Mouse (Mus musculus) erythroid progenitor cell, adult 5-6 weeks (primary cell): ENCODE data around the gene Mpp2. TPM values are rescaled to one million over a fixed set of nuclear protein-coding genes. Genes with fewer than 3 reads are reported as not detected.

Source experiments
- ATAC-seq: replicated peaks from 2 replicates; pipeline ENCODE4 v1.8.0; 2016; ENCODE audit warnings: moderate number of reproducible peaks, mild to moderate bottlenecking, moderate TSS enrichment, inconsistent platforms; ENCODE audit not compliant: poor library complexity, low FRiP score, severe bottlenecking
- total RNA-seq, 2 experiments: library from RNA; stranded (forward) in 1 of 2; stranded (reverse) in 1 of 2; fragments of 150-400 nt in 1 of 2; fragments of 186-747, 209-891 nt in 1 of 2; gene quantifications; 2 replicates each; pipeline versions ENCODE4 v1.2.3 to v1.2.4; 2015 to 2017; ENCODE audit warnings: low replicate concordance in 2 of 2

Gene Mpp2
- total RNA-seq, 2 experiments from 2014 or later: 39.0 TPM

GRCm38 (mm10) chr11:102040646-102041045 lies 47.7 kb downstream of the Mpp2 start:
- no peak for ATAC-seq

DNA sequence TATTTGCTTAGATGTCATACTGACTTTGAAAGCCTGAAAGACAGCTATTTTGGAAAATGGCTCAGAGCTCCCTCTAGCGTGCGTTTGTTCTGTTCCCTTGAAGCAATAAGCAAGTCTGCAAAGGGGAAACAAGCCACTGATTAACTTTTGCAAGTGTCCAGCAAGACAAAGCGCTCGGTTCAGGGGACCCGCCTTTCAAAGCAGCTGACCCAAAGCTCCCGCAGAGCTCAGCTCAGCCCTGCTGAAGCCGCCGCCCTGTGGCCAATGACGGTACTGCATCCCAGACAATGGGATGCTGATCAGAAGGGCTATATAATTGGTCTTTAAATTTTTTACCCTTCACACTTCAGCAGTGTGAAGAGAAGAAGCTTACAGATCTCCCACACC lies 48.2 kb downstream of the Mpp2 start:
- peak; percentile 81 for ATAC-seq

DNA sequence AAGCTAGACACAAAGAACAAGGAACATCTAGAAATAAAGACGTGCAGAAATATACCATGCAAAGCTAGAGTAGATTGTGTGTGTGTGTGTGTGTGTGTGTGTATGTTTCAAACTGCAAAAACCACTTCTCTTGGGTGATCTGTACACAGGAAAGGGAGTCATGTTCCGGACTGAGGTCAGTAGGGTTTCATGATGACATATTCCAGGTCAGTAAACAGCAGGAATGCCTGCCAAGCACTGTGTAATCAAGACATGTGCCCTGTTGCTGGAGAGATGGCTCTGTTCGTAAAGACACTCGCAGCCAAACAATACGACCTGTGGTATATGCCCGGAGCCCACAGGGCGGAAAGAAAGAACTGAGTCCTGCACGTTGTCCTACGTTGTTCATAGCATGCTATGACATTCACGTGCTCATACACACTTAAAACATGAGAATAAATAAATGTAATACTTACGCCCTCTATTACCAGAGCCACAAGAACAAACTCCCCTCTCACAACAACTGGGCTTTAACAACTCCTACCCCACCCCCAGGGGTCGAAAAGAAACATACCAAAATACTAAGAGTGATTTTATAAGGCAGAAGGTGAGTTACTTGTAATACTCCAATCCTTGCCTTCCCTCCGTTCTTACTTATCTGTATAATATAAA lies 48.7 kb downstream of the Mpp2 start:
- no peak for ATAC-seq

GRCm38 (mm10) chr11:102037789-102038188 lies 50.5 kb downstream of the Mpp2 start:
- ATAC-seq: no peak

DNA sequence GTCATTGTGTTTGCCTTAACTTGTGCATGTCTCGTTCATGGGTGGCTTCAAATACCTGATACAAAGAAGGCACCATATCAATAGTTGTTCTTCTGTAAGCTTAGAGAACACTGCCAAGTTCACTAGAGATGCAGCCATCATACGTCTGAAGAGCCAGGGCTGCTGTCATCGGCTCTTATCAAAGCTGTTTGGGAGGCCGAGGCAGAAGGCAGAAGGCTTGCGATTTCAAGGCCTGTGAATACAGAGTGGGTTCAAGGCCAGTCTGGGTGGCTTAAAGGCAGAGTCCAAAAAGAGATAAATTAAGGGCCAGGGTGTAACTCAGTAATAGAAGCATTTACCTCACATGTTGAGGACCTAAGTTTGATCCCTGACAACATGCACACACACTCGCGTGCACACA lies 52.0 kb downstream of the Mpp2 start:
- no peak for ATAC-seq

DNA sequence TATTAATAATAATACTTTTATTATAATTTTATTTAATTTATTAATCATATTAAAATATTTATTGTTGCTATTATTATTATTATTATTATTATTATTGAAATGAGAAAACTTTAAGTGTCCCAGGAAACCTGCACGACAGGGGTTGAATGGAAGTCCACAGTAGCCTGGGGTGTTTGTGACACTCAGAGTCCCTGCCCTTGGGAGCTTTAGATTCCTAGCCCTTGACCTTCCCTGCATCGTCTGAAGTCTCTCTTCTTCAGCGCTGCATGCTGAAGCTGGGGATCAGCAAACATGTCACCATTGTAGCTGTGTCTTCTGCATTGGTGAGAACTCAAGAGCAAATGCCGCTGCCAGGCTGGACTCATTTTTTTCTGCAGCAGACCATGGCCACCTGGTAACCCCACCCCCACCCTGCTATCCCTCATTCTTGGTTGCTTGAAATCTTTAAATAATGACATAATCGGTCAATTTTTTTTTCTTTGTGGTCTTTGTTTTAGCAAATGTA lies 52.8 kb downstream of the Mpp2 start:
- ATAC-seq: no peak

GRCm38 (mm10) chr11:102034887-102035286 lies 53.4 kb downstream of the Mpp2 start:
- ATAC-seq: no peak

DNA sequence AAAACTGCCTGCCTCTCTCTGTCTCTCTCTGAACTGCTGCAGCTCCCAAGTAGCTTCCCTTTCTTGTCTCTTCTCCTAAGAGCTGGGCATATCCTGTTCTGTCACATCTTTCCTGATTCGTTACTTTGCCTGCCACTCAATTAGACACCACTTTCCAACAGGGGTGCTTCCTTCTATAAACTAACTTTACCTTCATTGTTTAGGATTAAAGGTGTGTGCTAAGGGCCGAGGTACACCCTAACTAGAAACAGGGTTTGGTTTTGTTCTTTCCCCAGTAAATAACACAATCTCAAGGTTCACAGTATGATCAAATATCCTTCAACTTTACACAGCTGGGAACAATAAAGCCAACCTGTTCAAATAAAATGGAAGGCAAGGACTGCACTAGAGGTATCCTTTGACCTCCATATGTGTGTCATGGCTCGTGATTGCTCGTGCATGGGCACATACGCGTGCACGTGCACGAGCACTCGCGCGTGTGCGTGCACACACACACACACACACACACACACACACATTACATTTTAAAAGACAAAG lies 55.2 kb downstream of the Mpp2 start:
- no peak for ATAC-seq

GRCm38 (mm10) chr11:102031149-102031548 lies 57.2 kb downstream of the Mpp2 start:
- ATAC-seq: no peak

- no peak for ATAC-seq
These were observed 58.3 kb downstream of the Mpp2 start for GRCm38 (mm10) chr11:102029966-102030365.

DNA sequence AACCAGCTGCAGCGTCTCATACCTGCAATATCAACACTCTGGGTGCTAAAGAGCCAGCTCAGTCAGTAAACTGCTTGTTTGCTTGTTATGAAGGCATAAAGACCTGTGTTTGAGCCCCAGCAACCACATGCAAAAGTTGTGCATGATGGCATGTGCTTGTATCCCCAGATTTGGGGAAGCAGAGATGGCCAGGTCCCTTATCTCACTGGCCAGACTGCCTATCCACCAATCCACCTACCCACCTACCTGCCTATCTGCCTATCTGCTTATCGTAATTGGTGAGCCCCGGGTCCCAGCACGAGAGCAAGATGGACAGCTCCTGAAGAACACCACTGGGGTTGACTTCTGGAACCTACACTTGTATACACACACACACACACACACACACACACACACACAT lies 59.0 kb downstream of the Mpp2 start:
- ATAC-seq: no peak

DNA sequence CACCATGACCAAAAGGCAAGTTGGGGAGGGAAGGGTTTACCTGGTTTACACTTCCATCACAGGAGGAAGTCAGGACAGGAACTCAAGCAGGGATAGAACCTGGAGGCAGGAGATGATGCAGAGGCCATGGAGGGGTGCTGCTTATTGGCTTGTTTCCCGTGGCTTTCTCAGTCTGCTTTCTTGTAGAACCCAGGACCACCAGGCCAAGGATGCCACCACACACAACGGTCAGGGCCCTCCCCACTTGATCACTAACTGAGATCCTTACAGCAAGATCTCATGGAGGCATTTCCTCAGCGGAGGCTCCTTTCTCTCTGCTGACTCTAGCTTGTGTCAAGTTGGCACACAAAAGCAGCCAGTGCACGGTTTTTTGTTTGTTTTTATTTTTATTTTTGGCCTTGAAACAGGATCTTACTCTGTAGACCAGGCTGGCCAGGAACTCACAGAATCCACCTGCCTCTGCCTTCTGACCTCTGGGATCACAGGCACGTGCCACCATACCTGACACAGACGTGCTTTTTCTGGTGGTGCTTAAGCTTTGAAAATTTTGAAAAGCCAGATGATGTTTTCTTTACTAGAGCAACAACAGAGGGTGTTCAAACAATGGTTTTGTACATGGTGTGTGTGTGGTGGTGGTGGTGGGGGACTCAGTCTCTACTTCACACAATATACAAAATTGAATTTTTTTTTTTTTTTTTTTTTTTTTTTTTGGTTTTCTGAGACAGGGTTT lies 60.1 kb downstream of the Mpp2 start, which contains the start of gene Mpp3:
Mpp3 (minus strand) TSS at position 375 of the 730 bp plus-strand sequence.
- ATAC-seq: no peak

GRCm38 (mm10) chr11:102027361-102028017 lies 60.8 kb downstream of the Mpp2 start:
- ATAC-seq: no peak

DNA sequence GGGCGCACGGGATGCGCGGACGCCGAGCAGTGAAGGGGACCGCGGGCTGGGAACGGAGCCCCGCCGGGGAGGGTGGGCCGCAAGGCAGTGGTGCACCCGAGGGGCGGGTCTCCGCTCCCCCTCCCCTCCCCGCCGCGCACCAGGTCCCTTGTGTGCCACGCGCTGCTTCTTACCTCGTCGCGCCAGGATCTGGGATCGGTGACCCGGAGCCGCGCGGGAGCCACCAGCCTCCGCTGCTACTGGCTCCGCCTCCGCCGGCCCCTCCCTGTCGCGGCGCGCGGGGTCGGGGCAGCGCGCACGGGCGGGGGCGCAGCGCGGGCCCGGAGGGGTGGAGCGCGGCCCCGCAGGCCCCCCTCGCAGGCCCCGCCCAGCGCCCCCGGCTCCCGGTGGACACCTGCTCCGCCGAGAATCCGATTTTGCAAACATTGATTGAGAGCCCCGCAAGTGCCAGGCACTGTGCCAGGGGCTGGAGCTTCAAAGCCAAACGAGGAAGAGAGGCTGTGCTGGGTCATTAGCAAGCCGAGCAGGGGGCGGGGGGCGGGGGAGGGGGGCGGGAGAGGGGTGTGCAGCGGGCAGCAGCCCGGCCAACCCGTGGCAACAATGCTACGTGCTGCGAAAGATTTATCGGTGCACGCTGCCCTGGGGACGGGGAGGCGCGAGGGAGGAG lies 61.5 kb downstream of the Mpp2 start:
- ATAC-seq: no peak

DNA sequence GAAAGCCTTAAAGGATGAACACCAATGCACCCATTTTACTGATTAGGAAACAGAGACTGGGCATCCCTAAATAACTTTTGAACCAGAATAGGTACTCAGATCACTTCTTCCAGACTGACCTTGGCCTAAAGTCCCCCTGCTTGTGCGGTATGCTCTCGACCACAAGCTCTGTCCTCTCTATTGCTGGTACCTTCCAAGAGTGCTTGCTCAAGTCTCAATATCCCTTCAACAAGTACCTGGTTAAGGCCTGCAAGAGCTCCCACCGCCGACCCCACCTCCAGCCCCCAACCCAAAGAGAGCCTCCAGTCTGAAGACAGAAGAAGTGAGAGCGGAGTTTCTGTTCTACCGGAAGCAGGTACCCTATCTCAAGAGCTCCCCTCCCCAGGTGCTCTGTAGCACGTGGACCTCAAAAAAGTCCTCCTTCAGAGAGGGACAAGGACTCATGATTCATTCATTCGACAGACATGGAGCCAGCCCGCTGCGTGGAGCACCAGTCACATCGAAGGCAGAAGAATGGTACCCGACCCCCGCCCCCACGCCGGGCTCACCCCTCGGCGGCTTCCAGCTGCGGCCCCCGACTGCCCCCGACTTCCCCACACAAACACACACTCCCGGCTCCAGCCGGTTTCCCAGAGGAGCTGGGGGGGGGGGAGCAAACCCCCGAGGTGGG lies 62.2 kb downstream of the Mpp2 start:
- ATAC-seq: no peak

- no peak for ATAC-seq
These were observed 63.0 kb downstream of the Mpp2 start for GRCm38 (mm10) chr11:102025354-102025753.

- ATAC-seq: no peak
These were observed 63.4 kb downstream of the Mpp2 start for GRCm38 (mm10) chr11:102024875-102025274.

DNA sequence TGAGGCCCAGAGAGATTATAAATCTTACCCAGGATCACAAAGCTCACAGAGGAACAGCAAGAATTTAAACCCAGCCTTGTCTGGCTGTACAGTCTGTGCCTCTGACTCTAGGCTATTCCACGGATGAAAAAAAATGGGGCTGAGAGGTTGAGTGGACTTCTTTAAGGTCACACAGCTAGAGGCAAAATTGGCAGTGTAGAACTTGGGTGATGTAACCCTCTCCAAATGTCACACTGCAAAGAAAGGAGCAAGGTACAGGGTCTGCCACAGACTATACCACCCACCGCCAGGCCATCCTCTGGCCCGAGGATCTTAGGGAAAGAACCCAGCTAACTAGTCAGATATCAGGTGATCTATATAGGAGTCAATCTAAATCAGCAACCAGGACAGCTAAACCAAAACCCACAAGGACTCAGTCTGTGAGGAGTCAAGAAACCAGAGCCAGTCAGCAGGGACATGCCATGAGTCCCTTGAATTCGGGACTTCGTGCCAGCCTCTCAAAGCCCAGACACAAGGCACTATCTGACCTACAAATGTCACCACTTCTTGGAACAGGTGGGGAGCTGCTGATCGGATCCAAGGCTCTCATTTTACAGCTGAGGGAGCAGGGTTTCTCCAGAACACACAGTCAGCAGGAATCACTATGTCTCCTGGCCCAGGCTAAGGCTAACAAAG lies 64.1 kb downstream of the Mpp2 start:
- ATAC-seq: no peak

DNA sequence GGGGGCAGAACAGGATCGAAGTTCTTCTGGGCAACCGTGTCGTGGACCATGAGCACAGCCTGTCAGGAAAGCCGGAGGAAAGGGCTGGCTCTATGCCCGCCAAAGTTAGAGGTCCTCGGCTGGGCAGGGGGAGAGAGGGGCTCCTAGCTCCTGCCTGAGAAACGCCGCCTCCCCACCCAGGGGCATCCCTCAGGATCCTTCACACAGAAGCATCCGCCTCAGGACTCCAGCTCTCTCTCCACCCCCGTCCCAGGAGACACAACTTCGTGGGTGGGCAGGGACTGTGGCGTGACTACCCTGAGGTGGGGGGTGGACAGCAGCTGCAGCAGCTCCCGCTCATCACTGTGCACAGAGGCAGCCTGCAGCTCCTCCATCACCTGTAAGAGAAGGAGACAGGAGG lies 64.9 kb downstream of the Mpp2 start:
- ATAC-seq: no peak; the same call in 1 of the 2 replicates
